Mouse (Mus musculus) forebrain, embryonic 13.5 days (tissue): ENCODE measurements around the gene Arl4d. TPM values are rescaled to one million over a fixed set of nuclear protein-coding genes. Genes with fewer than 3 reads are reported as not detected.
"Not testable (repeated sequence)": the region's sequence is repeated elsewhere in the genome, so short reads cannot be mapped to it uniquely, and the experiment has no call there.

Experiments
- ATAC-seq: fragments of 200-750 bp; cut with Nextera tagmentation; 2 replicates; pipeline ENCODE4 v1.8.0; 2017
- H3K27ac ChIP-seq: fragments of 300-500 bp; sonication (generic); 2 replicates; pipeline ENCODE4 v1.5.1; 2015; ENCODE audit warnings: inconsistent platforms, mild to moderate bottlenecking, moderate library complexity
- H3K27me3 ChIP-seq: fragments of 300-500 bp; sonication (generic); 2 replicates; pipeline ENCODE4 v1.6.1; 2015; ENCODE audit warnings: mild to moderate bottlenecking, inconsistent platforms
- H3K36me3 ChIP-seq: fragments of 300-500 bp; sonication (generic); 2 replicates; pipeline ENCODE4 v1.6.1; 2015; ENCODE audit warnings: mild to moderate bottlenecking, inconsistent platforms; ENCODE audit not compliant: poor library complexity, severe bottlenecking
- H3K4me1 ChIP-seq: fragments of 300-500 bp; sonication (generic); 2 replicates; pipeline ENCODE4 v1.6.1; 2015; ENCODE audit warnings: inconsistent platforms
- H3K4me2 ChIP-seq: fragments of 300-500 bp; sonication (generic); 2 replicates; pipeline ENCODE4 v1.6.1; 2015; ENCODE audit warnings: inconsistent platforms, mild to moderate bottlenecking, moderate library complexity
- H3K4me3 ChIP-seq: fragments of 300-500 bp; sonication (generic); 2 replicates; pipeline ENCODE4 v1.5.1; 2015; ENCODE audit warnings: mild to moderate bottlenecking, inconsistent platforms
- H3K9ac ChIP-seq: fragments of 300-500 bp; sonication (generic); 2 replicates; pipeline ENCODE4 v1.6.1; 2015; ENCODE audit warnings: mild to moderate bottlenecking, inconsistent platforms
- H3K9me3 ChIP-seq: fragments of 300-500 bp; sonication (generic); replicated peaks from 2 replicates; pipeline ENCODE4 v1.6.1; 2016; ENCODE audit warnings: inconsistent platforms
- WGBS: fragments of 180-500 bp; shearing (Covaris S2); methylation state at CpG from one replicate; pipeline ENCODE4 v1.1.7; 2015; 5-methylcytosine and 5-hydroxymethylcytosine counted together
- polyA plus RNA-seq: library from polyadenylated mRNA; unstranded; fragments of >200 nt; fragmentation: Nextera tagmentation; extraction: Ambion mirVana; gene quantifications from 2 replicates; pipeline ENCODE4 v1.2.1, GENCODE M21; 2015

Gene Arl4d
- polyA plus RNA-seq, 1 experiment from 2014 or later = 40.6 TPM

- peak overlapping the region; percentile 65 for H3K9ac ChIP-seq
- H3K36me3 ChIP-seq = no peaks in the 10 kb centered on the region
- peak overlapping the region; percentile 52 for H3K4me2 ChIP-seq
- H3K4me3 ChIP-seq = peak overlapping the region; percentile 19
- no peaks in the 10 kb centered on the region for H3K9me3 ChIP-seq
- peaks cover 6% of the 10 kb centered on the region; the same call in 1 of the 2 replicates for H3K4me1 ChIP-seq
- peak; percentile 57; the same call in 1 of the 2 replicates for ATAC-seq
- 1% methylated on average over 3 of the region's 3 CpGs for WGBS
- peak overlapping the region; percentile 97 for H3K27ac ChIP-seq
- peaks cover 9% of the 10 kb centered on the region; the same call in 1 of the 2 replicates for H3K27me3 ChIP-seq
Observed at GRCm38 (mm10) chr11:101657528-101657885, 7.8 kb upstream of the Arl4d start.

GRCm38 (mm10) chr11:101657886-101658750 is 7.2 kb upstream of the Arl4d start:
- Histone ChIP-seq H3K9ac (peak overlapping the region; percentile 65), H3K4me2 (peak overlapping the region; percentile 52), H3K27me3 (peaks cover 10% of the 10 kb centered on the region), H3K4me3 (peak overlapping the region; percentile 19), H3K27ac (peak overlapping the region; percentile 97)
- not testable (repeated sequence) for H3K9me3 ChIP-seq, H3K36me3 ChIP-seq, H3K4me1 ChIP-seq
- ATAC-seq = peak; percentile 93
- under 1% methylated on average over 38 of the region's 40 CpGs for WGBS

- 33% methylated on average over 10 of the region's 10 CpGs for WGBS
- Histone ChIP-seq H3K27ac (peak overlapping the region; percentile 80), H3K36me3 (no peaks in the 10 kb centered on the region), H3K4me1 (peaks cover 6% of the 10 kb centered on the region; the same call in 1 of the 2 replicates), H3K9ac (no peak overlapping the region), H3K27me3 (peaks cover 8% of the 10 kb centered on the region), H3K4me3 (no peak overlapping the region), H3K4me2 (no peak overlapping the region; the same call in 1 of the 2 replicates), H3K9me3 (no peaks in the 10 kb centered on the region)
- ATAC-seq = peak; percentile 32; the same call in 1 of the 2 replicates
Observed at GRCm38 (mm10) chr11:101658751-101659558, 6.4 kb upstream of the Arl4d start.

GRCm38 (mm10) chr11:101661191-101661590 is 4.2 kb upstream of the Arl4d start:
- Histone ChIP-seq H3K36me3 (no peaks in the 10 kb centered on the region), H3K9me3 (no peaks in the 10 kb centered on the region), H3K4me2 (no peak overlapping the region), H3K27me3 (peaks cover 4% of the 10 kb centered on the region; the same call in 1 of the 2 replicates), H3K27ac (no peak overlapping the region), H3K4me3 (no peak overlapping the region), H3K9ac (no peak overlapping the region), H3K4me1 (peaks cover 14% of the 10 kb centered on the region; the same call in 1 of the 2 replicates)
- no peak for ATAC-seq
- 79% methylated on average over 7 of the region's 7 CpGs for WGBS

GRCm38 (mm10) chr11:101661786-101662185 is 3.6 kb upstream of the Arl4d start:
- Histone ChIP-seq H3K9ac (no peak overlapping the region), H3K27ac (no peak overlapping the region), H3K27me3 (peaks cover 6% of the 10 kb centered on the region), H3K4me2 (no peak overlapping the region), H3K4me1 (peaks cover 19% of the 10 kb centered on the region), H3K36me3 (no peaks in the 10 kb centered on the region), H3K9me3 (no peaks in the 10 kb centered on the region), H3K4me3 (no peak overlapping the region)
- 68% methylated on average over 5 of the region's 5 CpGs for WGBS
- ATAC-seq = no peak

- Histone ChIP-seq H3K4me3 (no peak overlapping the region), H3K4me1 (peaks cover 27% of the 10 kb centered on the region), H3K27me3 (peaks cover 13% of the 10 kb centered on the region), H3K4me2 (no peak overlapping the region), H3K27ac (no peak overlapping the region), H3K9me3 (no peaks in the 10 kb centered on the region), H3K36me3 (no peaks in the 10 kb centered on the region), H3K9ac (no peak overlapping the region)
- no peak for ATAC-seq
- 80% methylated on average over 11 of the region's 11 CpGs for WGBS
Observed at GRCm38 (mm10) chr11:101663229-101664027, 1.9 kb upstream of the Arl4d start.

GRCm38 (mm10) chr11:101665636-101665992 is 273 bp downstream of the Arl4d start:
- Histone ChIP-seq H3K9me3 (no peaks in the 10 kb centered on the region), H3K36me3 (no peaks in the 10 kb centered on the region), H3K4me2 (peak overlapping the region; percentile 84), H3K4me3 (peak overlapping the region; percentile 68), H3K27ac (peak overlapping the region; percentile 83), H3K9ac (peak overlapping the region; percentile 86), H3K27me3 (peaks cover 13% of the 10 kb centered on the region), H3K4me1 (peaks cover 44% of the 10 kb centered on the region)
- no peak for ATAC-seq
- 1% methylated on average over 24 of the region's 24 CpGs for WGBS

- no peak overlapping the region; the same call in 1 of the 2 replicates for H3K27ac ChIP-seq
- H3K9ac ChIP-seq = peak overlapping the region; percentile 86
- peaks cover 13% of the 10 kb centered on the region for H3K27me3 ChIP-seq
- H3K4me2 ChIP-seq = peak overlapping the region; percentile 84
- H3K4me1 ChIP-seq = peaks cover 44% of the 10 kb centered on the region
- 83% methylated on average over 28 of the region's 28 CpGs for WGBS
- ATAC-seq = no peak
- H3K36me3 ChIP-seq = no peaks in the 10 kb centered on the region
- H3K4me3 ChIP-seq = peak overlapping the region; percentile 68
- H3K9me3 ChIP-seq = no peaks in the 10 kb centered on the region
Observed at GRCm38 (mm10) chr11:101666626-101667345, 1.4 kb downstream of the Arl4d start.

GRCm38 (mm10) chr11:101667871-101668532 is 2.7 kb downstream of the Arl4d start:
- peak overlapping the region; percentile 68 for H3K4me3 ChIP-seq
- peak overlapping the region; percentile 86 for H3K9ac ChIP-seq
- 68% methylated on average over 14 of the region's 14 CpGs for WGBS
- H3K36me3 ChIP-seq = no peaks in the 10 kb centered on the region
- H3K27me3 ChIP-seq = peaks cover 12% of the 10 kb centered on the region
- no peak for ATAC-seq
- peak overlapping the region; percentile 77 for H3K27ac ChIP-seq
- peaks cover 46% of the 10 kb centered on the region for H3K4me1 ChIP-seq
- peak overlapping the region; percentile 84 for H3K4me2 ChIP-seq
- H3K9me3 ChIP-seq = no peaks in the 10 kb centered on the region

GRCm38 (mm10) chr11:101668546-101669261 is 3.4 kb downstream of the Arl4d start:
- peak overlapping the region; percentile 86 for H3K9ac ChIP-seq
- peaks cover 49% of the 10 kb centered on the region for H3K4me1 ChIP-seq
- H3K27ac ChIP-seq = peak overlapping the region; percentile 77
- peak overlapping the region; percentile 84 for H3K4me2 ChIP-seq
- H3K36me3 ChIP-seq = no peaks in the 10 kb centered on the region
- no peaks in the 10 kb centered on the region for H3K9me3 ChIP-seq
- peak overlapping the region; percentile 68 for H3K4me3 ChIP-seq
- WGBS = 52% methylated on average over 13 of the region's 13 CpGs
- H3K27me3 ChIP-seq = peaks cover 9% of the 10 kb centered on the region
- no peak for ATAC-seq
